Mouse (Mus musculus) liver, postnatal 0 days (tissue): ENCODE results near the gene Fbn1.

Source experiments
- CTCF ChIP-seq: sonication (generic); IDR thresholded peaks from 2 replicates; pipeline ENCODE4 v1.5.1; 2016; ENCODE audit warnings: antibody characterized with exemption, low read depth
- EP300 ChIP-seq: IDR thresholded peaks from 2 replicates; pipeline ENCODE4 v1.6.1; 2016; ENCODE audit warnings: antibody characterized with exemption, low read depth, mild to moderate bottlenecking

DNA sequence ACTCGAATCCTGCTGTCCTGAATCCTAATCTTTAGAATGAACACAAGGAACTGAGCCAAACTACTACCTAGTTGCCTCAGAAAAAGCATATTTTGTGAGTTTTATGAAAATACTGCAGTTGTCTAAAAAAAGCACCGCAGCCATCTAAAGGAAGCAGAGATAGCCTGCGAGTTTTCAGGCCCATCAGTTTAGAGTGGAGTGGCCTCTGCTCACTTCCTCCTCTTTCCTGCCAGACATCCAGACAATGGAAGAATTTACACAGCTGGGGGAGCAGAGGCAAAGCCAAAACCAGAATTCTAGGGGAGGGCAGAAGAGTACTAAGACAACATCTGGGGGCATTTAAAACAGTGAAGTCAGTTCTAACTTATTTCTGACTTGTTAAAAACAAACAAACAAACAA, 96.0 kb downstream of the Fbn1 start:
- TF ChIP-seq CTCF (no peak), EP300 (no peak)
